In genomic region chr2:75046892-75047291, GRCm38 (mm10) we compare ENCODE assay signal across 22 mouse cellular contexts.
A peak's percentile ranks its signal among the peaks of the same experiment; 100 is the strongest.
DNase-seq lines count a peak whose midpoint lies in the region; ATAC-seq and TF ChIP-seq lines count a peak whose summit lies in the region.
"Had no signal": no experiment of that assay in that cellular context is flagged by ENCODE, and none has a peak within 500 bp of the region (broad histone marks: within the 10 kb centered on the region; RNA-seq: fewer than 3 reads in every experiment).

No protein-coding gene starts in this region.

- TF ChIP-seq CTCF in Patski (IDR thresholded peaks at IDR 0.05), result no peak

- no peak overlapping the region for H3K9ac ChIP-seq in embryonic facial prominence, embryonic 14.5 days (ENCODE audit: low read depth, low read length)
- no peak overlapping the region for H3K9ac ChIP-seq in intestine, embryonic 14.5 days (ENCODE audit: low read length)
- no peak overlapping the region for H3K9ac ChIP-seq in intestine, embryonic 16.5 days (ENCODE audit: low read depth, low read length)
- H3K9ac ChIP-seq: embryonic facial prominence, embryonic 12.5 days; forebrain, embryonic 13.5 days; heart, embryonic 13.5 days; hindbrain, embryonic 12.5 days had no signal

- no peak overlapping the region for H3K27ac ChIP-seq in embryonic facial prominence, embryonic 14.5 days (replicated peaks; ENCODE audit: low read depth, low read length)
- no peak overlapping the region for H3K27ac ChIP-seq in embryonic facial prominence, embryonic 10.5 days (replicated peaks)
- no peak overlapping the region for H3K27ac ChIP-seq in intestine, embryonic 14.5 days (ENCODE audit: low read depth)
- no peak overlapping the region for H3K27ac ChIP-seq in intestine, embryonic 16.5 days (ENCODE audit: low read length)
- H3K27ac ChIP-seq: embryonic facial prominence, embryonic 12.5 days; forebrain, embryonic 13.5 days; heart, embryonic 13.5 days; hindbrain, embryonic 12.5 days had no signal

- H3K9me3 ChIP-seq in embryonic facial prominence, embryonic 14.5 days (ENCODE audit: control insufficient read depth, low read length), result no peaks in the 10 kb centered on the region
- H3K9me3 ChIP-seq in embryonic facial prominence, embryonic 10.5 days, result no peaks in the 10 kb centered on the region
- H3K9me3 ChIP-seq in intestine, embryonic 14.5 days (ENCODE audit: control insufficient read depth, low read length), result no peaks in the 10 kb centered on the region
- no peaks in the 10 kb centered on the region for H3K9me3 ChIP-seq in intestine, embryonic 16.5 days (ENCODE audit: control insufficient read depth, low read length)
- H3K9me3 ChIP-seq: embryonic facial prominence, embryonic 12.5 days; forebrain, embryonic 13.5 days; heart, embryonic 13.5 days; hindbrain, embryonic 12.5 days had no signal

- in situ Hi-C loops in Patski (cut with MboI; ENCODE audit: low pct_unique_long_range_greater_than_20kb), result no loop called here

- no peak overlapping the region for H3K4me3 ChIP-seq in embryonic facial prominence, embryonic 14.5 days (ENCODE audit: low read depth, low read length)
- H3K4me3 ChIP-seq in embryonic facial prominence, embryonic 10.5 days, result no peak overlapping the region
- H3K4me3 ChIP-seq in intestine, embryonic 14.5 days (ENCODE audit: low read depth, low read length), result no peak overlapping the region
- H3K4me3 ChIP-seq in intestine, embryonic 16.5 days (ENCODE audit: low read length), result no peak overlapping the region
- H3K4me3 ChIP-seq: embryonic facial prominence, embryonic 12.5 days; forebrain, embryonic 13.5 days; heart, embryonic 13.5 days; hindbrain, embryonic 12.5 days had no signal

- WGBS in embryonic facial prominence, embryonic 14.5 days, result 64% methylated on average over 6 of the region's 6 CpGs
- 81% methylated on average over 6 of the region's 6 CpGs for WGBS in embryonic facial prominence, embryonic 10.5 days
- 70% methylated on average over 6 of the region's 6 CpGs for WGBS in intestine, embryonic 14.5 days
- 71% methylated on average over 6 of the region's 6 CpGs for WGBS in intestine, embryonic 16.5 days

- no peaks in the 10 kb centered on the region for H3K36me3 ChIP-seq in embryonic facial prominence, embryonic 14.5 days (ENCODE audit: control insufficient read depth, insufficient read depth, low read length)
- no peaks in the 10 kb centered on the region for H3K36me3 ChIP-seq in embryonic facial prominence, embryonic 10.5 days (replicated peaks)
- no peaks in the 10 kb centered on the region for H3K36me3 ChIP-seq in intestine, embryonic 14.5 days (ENCODE audit: control insufficient read depth, insufficient read depth, low read length)
- no peaks in the 10 kb centered on the region for H3K36me3 ChIP-seq in intestine, embryonic 16.5 days (ENCODE audit: control insufficient read depth, insufficient read depth, low read length)
- H3K36me3 ChIP-seq: embryonic facial prominence, embryonic 12.5 days; heart, embryonic 13.5 days; hindbrain, embryonic 12.5 days had no signal

- no peak for ATAC-seq in embryonic facial prominence, embryonic 14.5 days (ENCODE audit: low read depth)
- ATAC-seq in intestine, embryonic 14.5 days (replicated peaks; ENCODE audit: low FRiP score, low TSS enrichment, low read depth), result no peak
- ATAC-seq in intestine, embryonic 16.5 days, result no peak
- peak; percentile 85 for ATAC-seq in Patski
- ATAC-seq: forebrain, embryonic 13.5 days; hindbrain, embryonic 16.5 days; inflammation-experienced regulatory T-cells, adult 6 months had no signal

- CTCF ChIA-PET in Patski (lab: Charles Lee), result no interaction called here

- no peaks in the 10 kb centered on the region for H3K4me1 ChIP-seq in embryonic facial prominence, embryonic 14.5 days (ENCODE audit: control insufficient read depth, insufficient read depth, low read length)
- H3K4me1 ChIP-seq in embryonic facial prominence, embryonic 10.5 days, result 0 out of 2 replicates have a peak, but pooled peaks cover 2% of the 10 kb centered on the region
- no peaks in the 10 kb centered on the region for H3K4me1 ChIP-seq in intestine, embryonic 14.5 days (replicated peaks; ENCODE audit: control insufficient read depth, insufficient read depth, low read length)
- no peaks in the 10 kb centered on the region for H3K4me1 ChIP-seq in intestine, embryonic 16.5 days (ENCODE audit: control insufficient read depth, insufficient read depth, low read length)
- H3K4me1 ChIP-seq: embryonic facial prominence, embryonic 12.5 days; forebrain, embryonic 13.5 days; heart, embryonic 13.5 days; hindbrain, embryonic 12.5 days had no signal

- DNase-seq in embryonic facial prominence, embryonic 14.5 days (ENCODE audit: low spot score), result peak; percentile 56
- no peak for DNase-seq in embryonic facial prominence, embryonic 10.5 days (ENCODE audit: low spot score)
- peak; percentile 41 for DNase-seq in intestine, embryonic 14.5 days (ENCODE audit: low spot score)
- peak; percentile 69 for DNase-seq in Patski (ENCODE audit: low read depth, low spot score)
- DNase-seq in ovary, postnatal 36 days (ENCODE audit: low spot score), result no peak
- DNase-seq in spleen, postnatal 10 days (ENCODE audit: low spot score in 2 of 2), result no peak
- DNase-seq: adrenal gland, postnatal 10 days; cerebellum, adult 11 months; cerebellum, adult 8-10 months; cerebellum, postnatal 14 days; embryo, embryonic 11 days; gastrocnemius, postnatal 10 days; heart, postnatal 36 days; kidney, adult 18-20 months had no signal

- no peaks in the 10 kb centered on the region for H3K27me3 ChIP-seq in embryonic facial prominence, embryonic 14.5 days (replicated peaks; ENCODE audit: control insufficient read depth, insufficient read depth, low read length)
- H3K27me3 ChIP-seq in embryonic facial prominence, embryonic 10.5 days (replicated peaks; ENCODE audit: low read depth, poor library complexity, severe bottlenecking), result peaks cover 12% of the 10 kb centered on the region
- no peaks in the 10 kb centered on the region for H3K27me3 ChIP-seq in intestine, embryonic 14.5 days (replicated peaks; ENCODE audit: control insufficient read depth, insufficient read depth, low read length)
- no peaks in the 10 kb centered on the region for H3K27me3 ChIP-seq in intestine, embryonic 16.5 days (replicated peaks; ENCODE audit: control insufficient read depth, insufficient read depth, low read length)
- no peaks in the 10 kb centered on the region for H3K27me3 ChIP-seq in Patski
- H3K27me3 ChIP-seq: CH12.LX; embryonic facial prominence, embryonic 12.5 days; forebrain, embryonic 13.5 days; heart, embryonic 13.5 days; hindbrain, embryonic 12.5 days had no signal

- no peak overlapping the region for H3K4me2 ChIP-seq in embryonic facial prominence, embryonic 14.5 days (ENCODE audit: low read depth, low read length)
- no peak overlapping the region for H3K4me2 ChIP-seq in intestine, embryonic 14.5 days (ENCODE audit: low read length)
- H3K4me2 ChIP-seq in intestine, embryonic 16.5 days (ENCODE audit: low read depth, low read length), result no peak overlapping the region
- H3K4me2 ChIP-seq: embryonic facial prominence, embryonic 12.5 days; forebrain, embryonic 13.5 days; heart, embryonic 13.5 days; hindbrain, embryonic 12.5 days had no signal

- POLR2A ChIA-PET in Patski (lab: Charles Lee), result no interaction called here

Comparison
In these comparisons a context has a peak if more than half of its experiments do, and no peak if none do; other contexts are left out.
1. DNase-seq: peak in embryonic facial prominence, embryonic 14.5 days (single experiment), intestine, embryonic 14.5 days (single experiment) and Patski (single experiment); none in embryonic facial prominence, embryonic 10.5 days (single experiment), ovary, postnatal 36 days (single experiment) and spleen, postnatal 10 days (0 of 2).